Mouse (Mus musculus): ENCODE measurements around the gene Cfc1. TPM values are rescaled to one million over a fixed set of nuclear protein-coding genes. Genes with fewer than 3 reads are reported as not detected.
A peak's percentile ranks its signal among the peaks of the same experiment; 100 is the strongest.

The Cfc1 gene
- polyA plus RNA-seq, 1 experiment, result 0.26 TPM

DNA sequence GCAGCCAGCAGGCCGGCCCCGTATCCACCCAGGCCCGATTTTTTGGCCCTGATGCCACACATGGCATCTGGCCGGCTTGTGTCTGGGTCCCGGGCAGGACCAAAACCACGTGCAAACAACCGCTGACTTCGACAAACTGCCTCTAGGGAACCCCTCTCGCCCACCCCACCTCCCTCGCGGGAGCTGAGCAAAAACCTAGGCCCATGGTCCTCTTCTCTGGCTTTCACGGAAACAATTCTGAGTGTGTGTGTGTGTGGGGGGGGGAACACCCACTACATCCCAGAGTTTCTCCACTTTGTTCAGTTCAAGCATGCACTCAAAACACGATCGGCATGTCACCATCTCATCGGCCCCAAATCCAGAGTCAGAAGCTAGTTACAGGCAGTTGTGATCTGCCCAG is 25.4 kb downstream of the Cfc1 start, which contains the start of gene Prss40:
Prss40 (minus strand) TSS at position 101 of the 400 bp plus-strand sequence.
- no peak for DNase-seq
- WGBS, result 53% methylated on average over 15 of the region's 15 CpGs
- Histone ChIP-seq H3K4me1 (ENCODE audit: control insufficient read depth, insufficient read depth, low read length) (peaks cover 5% of the 10 kb centered on the region; the same call in 1 of the 2 replicates), H3K4me3 (replicated peaks; ENCODE audit: insufficient read depth, low read depth, low read length) (no peak within 1 kb of the TSS), H3K27ac (ENCODE audit: insufficient read depth, low read length) (no peak within 1 kb of the TSS), H3K27me3 (ENCODE audit: control insufficient read depth, insufficient read depth, low read length) (no peaks in the 10 kb centered on the region)
- TF ChIP-seq CTCF (IDR thresholded peaks at IDR 0.05; ENCODE audit: borderline replicate concordance, insufficient read depth, low read depth, low read length) (no peak), POLR2A (IDR thresholded peaks at IDR 0.05; ENCODE audit: borderline replicate concordance, insufficient read depth, low read length) (no peak)

DNA sequence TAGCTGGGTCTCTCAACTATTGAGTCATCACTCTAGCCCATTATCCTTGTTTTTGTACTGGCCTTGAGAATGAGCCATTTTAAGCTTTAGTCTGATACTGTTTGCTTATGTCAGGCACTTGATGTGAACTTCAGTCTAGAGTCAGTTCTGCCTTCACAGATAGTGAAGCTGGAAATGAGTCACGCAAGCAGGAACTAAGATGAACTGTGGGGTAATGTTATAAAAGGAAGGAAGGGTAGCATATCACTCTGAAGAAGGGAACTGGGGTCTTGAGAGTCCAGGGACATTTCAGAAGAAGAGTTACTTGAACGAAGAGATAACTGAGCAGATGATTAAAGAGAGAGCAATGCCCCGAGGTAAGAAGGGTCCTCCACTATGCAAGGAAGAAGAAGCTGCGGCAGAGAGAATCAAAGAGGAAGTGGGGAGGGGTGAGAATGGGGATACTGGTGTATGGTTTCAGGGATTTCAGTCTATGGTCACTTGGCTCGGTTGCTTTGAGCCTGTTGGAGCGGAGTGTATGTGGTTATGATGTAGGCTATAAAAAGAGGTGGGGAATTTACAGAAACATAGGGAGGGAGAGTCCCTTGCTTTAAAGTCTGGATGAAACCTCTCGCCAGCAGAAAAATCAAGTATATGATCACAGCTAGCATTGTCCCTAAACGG is 29.1 kb downstream of the Cfc1 start:
- 89% methylated on average over 8 of the region's 8 CpGs for WGBS
- DNase-seq, result no peak
- no peak overlapping the region for H3K4me3 ChIP-seq (replicated peaks; ENCODE audit: insufficient read depth, low read depth, low read length)
- H3K27ac ChIP-seq (ENCODE audit: insufficient read depth, low read length), result no peak overlapping the region
- no peaks in the 10 kb centered on the region for H3K27me3 ChIP-seq (ENCODE audit: control insufficient read depth, insufficient read depth, low read length)
- peaks cover 5% of the 10 kb centered on the region; the same call in 1 of the 2 replicates for H3K4me1 ChIP-seq (ENCODE audit: control insufficient read depth, insufficient read depth, low read length)
- TF ChIP-seq CTCF (IDR thresholded peaks at IDR 0.05; ENCODE audit: borderline replicate concordance, insufficient read depth, low read depth, low read length) (no peak), POLR2A (IDR thresholded peaks at IDR 0.05; ENCODE audit: borderline replicate concordance, insufficient read depth, low read length) (no peak)

DNA sequence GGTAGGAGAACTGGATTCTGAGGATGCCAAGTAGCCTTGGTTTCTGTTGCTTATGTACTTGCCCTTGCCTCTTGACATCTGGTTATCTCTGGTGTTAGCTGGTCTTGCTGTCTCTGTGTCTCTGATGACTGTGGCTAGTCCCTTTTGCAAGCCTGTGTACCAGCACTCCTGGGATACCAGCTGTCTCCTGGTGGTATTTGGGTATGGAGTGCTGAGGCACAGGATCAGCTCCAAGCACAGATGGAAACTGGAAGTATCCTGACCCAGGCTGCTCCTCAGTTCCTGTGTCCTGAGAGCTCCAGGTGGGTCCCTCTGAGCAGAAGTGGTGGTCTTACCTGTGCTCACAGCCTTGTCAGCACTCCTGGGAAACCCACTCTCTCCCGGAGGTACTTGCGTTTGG is 32.7 kb downstream of the Cfc1 start:
- DNase-seq, result no peak
- no peak for TF ChIP-seq CTCF (IDR thresholded peaks at IDR 0.05; ENCODE audit: borderline replicate concordance, insufficient read depth, low read depth, low read length)
- no peak for TF ChIP-seq POLR2A (IDR thresholded peaks at IDR 0.05; ENCODE audit: borderline replicate concordance, insufficient read depth, low read length)
- peaks cover 2% of the 10 kb centered on the region; the same call in 1 of the 2 replicates for H3K4me1 ChIP-seq (ENCODE audit: control insufficient read depth, insufficient read depth, low read length)
- no peaks in the 10 kb centered on the region for H3K27me3 ChIP-seq (ENCODE audit: control insufficient read depth, insufficient read depth, low read length)
- no peak overlapping the region for H3K4me3 ChIP-seq (replicated peaks; ENCODE audit: insufficient read depth, low read depth, low read length)
- 97% methylated on average over 2 of the region's 2 CpGs for WGBS
- no peak overlapping the region for H3K27ac ChIP-seq (ENCODE audit: insufficient read depth, low read length)

DNA sequence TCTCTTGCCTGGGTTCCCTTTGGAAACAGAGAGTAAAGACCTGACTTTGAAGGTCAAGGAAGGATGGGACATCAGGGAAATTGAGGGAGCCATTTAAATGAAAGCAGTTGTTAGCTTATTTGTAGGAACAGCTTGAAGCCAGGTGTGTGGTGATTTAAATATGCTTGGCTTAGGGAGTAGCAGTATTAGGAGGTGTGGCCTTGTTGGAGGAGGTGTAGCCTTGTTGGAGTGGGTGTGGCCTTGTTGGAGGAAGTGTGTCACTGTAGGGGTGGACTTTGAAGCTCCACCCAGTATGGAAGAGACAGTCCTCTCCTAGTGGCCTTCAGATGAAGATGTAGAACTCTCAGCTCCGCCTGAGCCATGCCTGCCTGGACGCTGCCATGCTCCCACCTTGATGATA is 34.4 kb downstream of the Cfc1 start:
- no peak for DNase-seq
- H3K27me3 ChIP-seq (ENCODE audit: control insufficient read depth, insufficient read depth, low read length), result no peaks in the 10 kb centered on the region
- WGBS, result 98% methylated on average over 2 of the region's 2 CpGs
- TF ChIP-seq POLR2A (IDR thresholded peaks at IDR 0.05; ENCODE audit: borderline replicate concordance, insufficient read depth, low read length), result no peak
- TF ChIP-seq CTCF (IDR thresholded peaks at IDR 0.05; ENCODE audit: borderline replicate concordance, insufficient read depth, low read depth, low read length), result no peak
- no peak overlapping the region for H3K27ac ChIP-seq (ENCODE audit: insufficient read depth, low read length)
- H3K4me3 ChIP-seq (replicated peaks; ENCODE audit: insufficient read depth, low read depth, low read length), result no peak overlapping the region
- H3K4me1 ChIP-seq (ENCODE audit: control insufficient read depth, insufficient read depth, low read length), result peaks cover 2% of the 10 kb centered on the region; the same call in 1 of the 2 replicates

DNA sequence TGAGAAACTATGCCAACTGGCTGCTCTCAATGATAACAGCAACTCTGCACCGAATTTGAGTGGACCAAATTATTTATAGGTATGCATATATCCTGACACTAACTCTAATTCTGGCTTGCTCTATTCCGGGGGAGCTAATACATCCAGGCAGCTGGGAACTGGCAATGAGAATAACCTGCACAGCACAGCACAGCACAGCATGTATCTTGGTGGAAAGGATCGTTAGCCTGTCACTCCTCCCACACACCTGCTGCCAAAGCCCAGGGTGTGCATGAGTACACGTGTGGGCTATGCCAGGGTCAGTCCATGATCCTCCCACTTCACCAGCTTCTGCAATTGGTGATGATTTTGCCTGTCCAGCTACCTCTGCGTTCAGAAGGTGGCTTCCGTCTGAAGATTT is 36.0 kb downstream of the Cfc1 start:
- WGBS, result 25% methylated on average over 6 of the region's 6 CpGs
- TF ChIP-seq POLR2A (IDR thresholded peaks at IDR 0.05; ENCODE audit: borderline replicate concordance, insufficient read depth, low read length) (no peak), CTCF (IDR thresholded peaks at IDR 0.05; ENCODE audit: borderline replicate concordance, insufficient read depth, low read depth, low read length) (no peak)
- no peak overlapping the region for H3K27ac ChIP-seq (ENCODE audit: insufficient read depth, low read length)

DNA sequence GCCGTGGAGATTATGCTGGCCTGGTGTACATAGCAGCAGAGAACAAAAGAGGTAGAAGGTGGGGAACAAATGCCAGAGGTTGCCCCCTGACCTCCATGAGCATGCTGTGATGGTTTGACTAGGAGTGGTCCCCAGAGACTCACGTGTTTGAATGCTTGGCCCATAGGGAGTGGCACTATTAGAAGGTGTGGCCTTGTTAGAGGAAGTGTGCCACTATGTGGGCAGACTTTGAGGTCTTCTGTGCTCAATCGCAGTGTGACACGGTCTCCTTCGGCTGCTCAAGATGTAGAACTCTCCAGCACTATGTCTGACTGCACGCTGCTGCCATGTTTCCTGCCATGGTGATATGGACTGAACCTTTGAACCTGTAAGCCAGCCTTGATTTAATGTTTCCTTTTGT is 37.8 kb downstream of the Cfc1 start:
- H3K27ac ChIP-seq (ENCODE audit: insufficient read depth, low read length), result no peak overlapping the region
- no peaks in the 10 kb centered on the region for H3K27me3 ChIP-seq (ENCODE audit: control insufficient read depth, insufficient read depth, low read length)
- WGBS, result 86% methylated on average over 6 of the region's 6 CpGs
- TF ChIP-seq CTCF (IDR thresholded peaks at IDR 0.05; ENCODE audit: borderline replicate concordance, insufficient read depth, low read depth, low read length) (no peak), POLR2A (IDR thresholded peaks at IDR 0.05; ENCODE audit: borderline replicate concordance, insufficient read depth, low read length) (no peak)
- DNase-seq, result no peak
- H3K4me1 ChIP-seq (ENCODE audit: control insufficient read depth, insufficient read depth, low read length), result peaks cover 4% of the 10 kb centered on the region; the same call in 1 of the 2 replicates
- H3K4me3 ChIP-seq (replicated peaks; ENCODE audit: insufficient read depth, low read depth, low read length), result no peak overlapping the region

More for the DNA sequence above, 36.0 kb downstream of the Cfc1 start:
- no peak overlapping the region for H3K4me3 ChIP-seq (replicated peaks; ENCODE audit: insufficient read depth, low read depth, low read length)
- H3K27me3 ChIP-seq (ENCODE audit: control insufficient read depth, insufficient read depth, low read length), result no peaks in the 10 kb centered on the region
- H3K4me1 ChIP-seq (ENCODE audit: control insufficient read depth, insufficient read depth, low read length), result peaks cover 2% of the 10 kb centered on the region; the same call in 1 of the 2 replicates
- DNase-seq, result no peak

DNA sequence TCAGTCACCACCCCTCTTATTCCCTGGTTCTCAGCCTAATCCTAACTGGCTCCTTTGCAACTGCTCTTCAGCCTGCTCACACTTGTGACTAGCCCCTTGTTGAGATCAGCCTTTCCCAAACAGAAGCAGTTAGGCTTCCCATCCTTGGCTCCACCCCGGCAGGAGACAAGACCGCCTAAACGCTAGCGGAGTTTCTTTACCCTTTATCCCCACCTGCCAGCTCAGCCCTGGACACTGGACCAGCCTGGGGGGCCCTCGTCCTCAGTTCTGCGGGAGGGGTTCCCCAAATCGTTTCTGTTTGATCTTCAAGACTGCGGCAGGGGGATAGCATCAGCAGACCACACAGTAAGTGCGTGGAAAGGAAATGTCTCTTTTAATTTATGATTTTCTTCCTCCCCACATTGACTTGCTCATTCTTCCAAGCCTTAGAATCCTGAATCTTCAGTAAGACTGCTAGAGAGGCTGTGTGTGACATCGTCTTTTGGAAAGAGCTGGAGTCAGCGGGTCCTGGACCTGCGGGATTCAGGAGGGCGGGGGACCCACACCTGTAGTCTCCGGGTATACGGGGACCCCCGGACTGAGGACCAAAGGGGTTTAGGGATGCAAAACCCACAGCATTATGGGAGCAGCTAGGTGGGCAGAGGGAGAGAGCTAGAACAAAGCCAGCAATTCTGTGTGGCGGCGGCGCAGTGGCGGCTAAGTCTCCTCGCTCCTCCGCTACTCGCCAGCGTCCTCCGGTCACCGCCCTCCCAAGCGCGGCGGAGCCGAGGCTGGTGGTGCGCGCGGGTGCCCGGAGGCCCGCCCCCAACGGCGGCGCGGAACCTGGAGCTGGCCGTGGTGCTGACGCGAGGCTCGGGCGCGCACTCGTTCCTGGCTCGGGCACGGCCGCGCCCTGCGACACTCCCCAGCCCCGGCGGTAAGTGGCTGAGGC is 43.7 kb downstream of the Cfc1 start, which contains the start of gene Amer3:
Amer3 (plus strand) TSS at position 807 of the 931 bp plus-strand sequence.
- WGBS, result under 1% methylated on average over 53 of the region's 53 CpGs

More for the DNA sequence above, 43.7 kb downstream of the Cfc1 start, which contains the start of gene Amer3:
- Histone ChIP-seq H3K4me3 (replicated peaks; ENCODE audit: insufficient read depth, low read depth, low read length) (peak within 1 kb of the TSS; percentile 97), H3K27me3 (ENCODE audit: control insufficient read depth, insufficient read depth, low read length) (no peaks in the 10 kb centered on the region), H3K27ac (ENCODE audit: insufficient read depth, low read length) (peak within 1 kb of the TSS; percentile 99), H3K4me1 (ENCODE audit: control insufficient read depth, insufficient read depth, low read length) (peaks cover 14% of the 10 kb centered on the region)
- TF ChIP-seq POLR2A (IDR thresholded peaks at IDR 0.05; ENCODE audit: borderline replicate concordance, insufficient read depth, low read length) (peak; percentile 72; the same call in 1 of the 2 replicates), CTCF (IDR thresholded peaks at IDR 0.05; ENCODE audit: borderline replicate concordance, insufficient read depth, low read depth, low read length) (no peak)
- DNase-seq, result peak; percentile 92 to 93

All from cerebellum, adult 2 months (tissue).